Mouse (Mus musculus) CH12.LX (cell line): ENCODE measurements around the gene Tmem184a.

Experiments used
- CTCF ChIP-seq, 2 experiments: IDR thresholded peaks in 1 of 2; conservative IDR thresholded peaks in 1 of 2; 2 replicates each; pipeline ENCODE4 v1.5.1; 2011 to 2012; ENCODE audit warnings: low read depth in 2 of 2, low read length in 2 of 2, improper control_type of control experiment in 1 of 2, inconsistent platforms in 1 of 2, mild to moderate bottlenecking in 1 of 2, moderate library complexity in 1 of 2
- POLR2A ChIP-seq: IDR thresholded peaks from 2 replicates; pipeline ENCODE4 v1.6.1; 2011; ENCODE audit warnings: low read depth, mild to moderate bottlenecking, improper control_type of control experiment, low read length

GRCm38 (mm10) chr5:139817292-139817691 is 2.4 kb downstream of the Tmem184a start:
- TF ChIP-seq CTCF (conservative IDR thresholded peaks at IDR 0.05 in 1 of 2, IDR thresholded peaks at IDR 0.05 in 1 of 2; ENCODE audit: low read depth in 2 of 2, low read length in 2 of 2) = peak; percentile 74 to 87
- no peak for TF ChIP-seq POLR2A
